Mouse (Mus musculus): Measurements from ENCODE around the gene Slc46a3.

The Slc46a3 gene

GRCm38 (mm10) chr5:147845319-147845718 lies 49.3 kb downstream of the Slc46a3 start:
- no peak for DNase-seq (ENCODE audit: low read depth, low spot score)

GRCm38 (mm10) chr5:147843340-147843739 lies 51.3 kb downstream of the Slc46a3 start:
- no peak for DNase-seq (ENCODE audit: low read depth, low spot score)

GRCm38 (mm10) chr5:147839418-147839817 lies 55.2 kb downstream of the Slc46a3 start:
- no peak for DNase-seq (ENCODE audit: low read depth, low spot score)

GRCm38 (mm10) chr5:147834841-147835500 lies 59.6 kb downstream of the Slc46a3 start:
- no peak for DNase-seq (ENCODE audit: low read depth, low spot score)

- no peak for DNase-seq (ENCODE audit: low read depth, low spot score)
Observed at GRCm38 (mm10) chr5:147832842-147833241, 61.8 kb downstream of the Slc46a3 start.

- no peak for DNase-seq (ENCODE audit: low read depth, low spot score)
Observed at GRCm38 (mm10) chr5:147828846-147829245, 65.8 kb downstream of the Slc46a3 start.

Data from CD4-positive, CD25-positive, alpha-beta regulatory T cell, adult 2 months (primary cell).